Mouse (Mus musculus) skeletal muscle tissue, postnatal 0 days (tissue): ENCODE measurements around the gene 3110009E18Rik. TPM values are rescaled to one million over a fixed set of nuclear protein-coding genes. Genes with fewer than 3 reads are reported as not detected.

ENCODE experiments used
- polyA plus RNA-seq: library from polyadenylated mRNA; unstranded; fragments of >200 nt; fragmentation: Nextera tagmentation; extraction: Ambion mirVana; gene quantifications from 2 replicates; pipeline ENCODE4 v1.2.1, GENCODE M21; 2015

The 3110009E18Rik gene
- 8.1 and 10.7 TPM in 2 replicates for polyA plus RNA-seq

DNA sequence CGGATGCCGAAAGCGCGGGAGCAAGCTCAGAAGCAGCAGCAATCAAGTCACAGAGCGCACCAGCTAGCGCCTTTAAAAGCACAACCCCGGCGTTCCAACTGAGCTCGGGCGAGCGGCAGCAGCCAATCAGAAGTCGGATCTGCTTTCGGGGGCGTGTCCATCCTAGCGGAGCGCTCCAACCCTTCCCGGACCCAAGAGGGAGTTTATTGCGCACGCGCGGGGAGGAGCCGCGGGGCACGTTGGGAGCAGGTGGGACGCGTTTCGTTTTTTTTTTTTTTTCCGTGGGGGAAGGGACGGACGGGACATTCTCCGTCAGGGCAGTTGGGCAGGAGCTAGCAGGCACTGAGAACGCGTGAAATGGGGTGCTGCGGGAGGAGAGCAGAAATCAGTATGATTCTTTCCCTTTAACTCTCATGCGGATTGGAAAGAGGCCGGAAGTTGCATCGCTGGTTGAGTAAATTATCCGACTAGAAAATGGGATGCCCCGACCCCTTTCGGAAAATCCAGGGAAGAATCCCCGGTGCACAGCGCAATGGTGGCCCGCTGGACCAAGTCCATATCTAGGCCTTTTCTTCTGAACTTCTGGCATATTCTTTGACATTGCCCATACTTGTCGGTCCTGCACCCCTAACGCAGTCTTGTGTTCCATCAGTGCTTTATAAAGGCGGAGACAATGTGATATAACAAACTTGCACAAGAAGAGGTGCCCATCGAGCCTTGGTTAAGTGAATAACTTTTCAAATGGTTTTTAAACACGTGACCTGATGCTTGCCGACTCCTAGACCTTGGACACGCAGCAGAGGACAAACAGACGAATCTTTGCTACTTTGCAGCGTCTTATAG lies at the start of gene 3110009E18Rik, which contains the start of gene Dbi:
Gene 3110009E18Rik (plus strand): TSS at position 219 of the 843 bp plus-strand sequence.
Gene Dbi (minus strand): TSS at position 110 of the 843 bp plus-strand sequence.

GRCm38 (mm10) chr1:120073519-120074306 lies 47.3 kb upstream of the 3110009E18Rik start, which contains the start of gene Tmem37:
Gene Tmem37, minus strand, starts transcription at chr1:120074074.

Other genes starting within 250 kb of the 3110009E18Rik start
- 3.2 and 3.6 TPM in 2 replicates for gene Tmem177, start 208.0 kb upstream of the 3110009E18Rik start, polyA plus RNA-seq
- not detected in 2 replicates for gene Cfap221, start 124.0 kb upstream of the 3110009E18Rik start, polyA plus RNA-seq
- 3.6 and 4.8 TPM in 2 replicates for gene Sctr, start 114.3 kb upstream of the 3110009E18Rik start, polyA plus RNA-seq
- gene Tmem37, start 47.1 kb upstream of the 3110009E18Rik start, polyA plus RNA-seq = 42.2 and 56.4 TPM in 2 replicates
- gene Dbi, start 109 bp upstream of the 3110009E18Rik start, polyA plus RNA-seq = 1,272 and 1,702 TPM in 2 replicates
- gene Steap3, start 151.5 kb downstream of the 3110009E18Rik start, polyA plus RNA-seq = 25.4 and 25.8 TPM in 2 replicates
- gene C1ql2, start 219.4 kb downstream of the 3110009E18Rik start, polyA plus RNA-seq = not detected in 2 replicates